Mouse (Mus musculus) adrenal gland, adult (tissue): ENCODE measurements at regions not wholly inside any gene's neighbourhood (a gene's known extent, or its start where the extent isn't known, plus 50 kb on each side); places are given as distances from the start of the nearest gene placed in this dataset.

Source experiments
- DNase-seq, 2 experiments: peaks; one replicate each; pipeline ENCODE4 v3.0.0; 2022 to 2023; ENCODE audit warnings: low spot score in 1 of 2; ENCODE audit not compliant: inconsistent age in 2 of 2

DNA sequence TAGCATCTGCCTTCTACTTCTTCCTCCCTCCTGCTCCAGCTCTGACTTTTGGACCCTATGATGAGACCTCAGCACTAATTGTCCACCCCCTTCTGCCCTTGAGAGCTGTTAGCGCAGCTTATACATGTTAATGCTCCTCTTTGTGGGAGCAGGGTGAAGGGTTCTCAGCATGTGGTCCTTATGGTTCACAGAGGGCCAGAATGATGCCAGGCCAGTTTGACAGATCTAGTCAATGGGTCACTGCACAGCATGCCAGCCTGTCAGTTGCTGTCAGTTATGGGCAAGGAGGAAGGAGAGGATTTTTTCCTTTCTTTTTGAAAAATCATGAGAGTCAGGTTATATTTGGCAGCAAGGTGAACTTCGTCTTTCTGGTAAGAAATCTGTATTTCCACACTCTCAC lies 68.4 kb downstream of the 4931417E11Rik start:
- no peak for DNase-seq

DNA sequence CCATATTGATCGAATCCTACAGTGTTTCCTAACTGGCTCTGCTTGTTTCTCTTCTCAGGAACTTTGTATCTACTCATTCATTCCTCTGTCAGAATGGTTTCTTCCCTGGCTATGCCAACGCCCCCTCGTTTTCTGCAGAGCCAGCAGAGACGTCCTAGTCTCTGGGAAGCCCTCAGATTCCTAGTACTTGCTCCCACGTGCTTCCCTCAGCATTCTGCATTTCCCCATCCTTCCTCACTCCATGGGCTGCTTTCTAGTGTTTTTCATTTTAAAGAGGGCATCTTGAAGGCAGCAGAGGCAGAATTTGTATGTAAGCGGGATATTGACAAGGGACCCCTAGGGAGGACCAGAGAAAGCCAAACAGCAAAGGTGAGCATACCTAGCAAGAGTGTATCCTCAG lies 80.2 kb downstream of the 4931417E11Rik start:
- no peak for DNase-seq

DNA sequence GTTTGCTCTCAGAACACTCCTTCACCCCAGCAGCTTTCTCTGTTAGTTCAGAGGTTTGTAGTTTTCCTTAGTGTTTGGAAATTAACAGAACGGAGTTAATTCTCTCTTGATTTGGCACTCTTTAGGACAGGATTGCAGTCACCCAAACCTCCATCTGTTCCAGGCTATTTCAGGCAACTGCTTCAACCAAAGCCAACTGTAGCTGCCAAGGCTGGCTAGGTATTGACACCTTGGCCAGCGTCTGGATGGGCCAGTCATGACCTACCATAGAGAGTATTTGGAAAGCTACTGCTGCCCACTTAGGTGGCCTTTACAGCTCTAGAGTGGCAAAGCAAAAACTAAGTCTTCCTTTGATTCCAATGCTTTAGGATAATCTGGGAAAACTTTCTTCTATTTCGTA lies 83.2 kb downstream of the 4931417E11Rik start:
- no peak for DNase-seq

DNA sequence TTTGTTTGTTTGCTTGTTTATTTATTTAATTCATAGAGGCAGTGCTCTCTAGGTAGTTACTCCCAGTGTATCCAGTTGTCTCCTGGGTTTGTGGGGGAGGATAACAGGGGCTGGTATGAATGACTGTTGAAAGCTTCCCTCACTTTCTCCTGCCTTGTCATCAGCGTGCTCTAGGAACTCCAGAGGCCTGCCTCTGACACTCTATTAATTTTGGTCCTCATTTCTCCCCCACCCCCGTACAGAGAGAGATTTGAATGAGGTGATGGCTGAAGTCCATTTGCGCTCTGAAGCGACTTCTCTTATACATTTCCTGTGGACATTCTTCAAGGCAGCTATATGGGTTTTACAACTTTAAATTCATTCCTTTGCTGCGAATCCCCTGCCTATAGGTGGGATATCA lies 89.6 kb downstream of the 4931417E11Rik start:
- no peak for DNase-seq

DNA sequence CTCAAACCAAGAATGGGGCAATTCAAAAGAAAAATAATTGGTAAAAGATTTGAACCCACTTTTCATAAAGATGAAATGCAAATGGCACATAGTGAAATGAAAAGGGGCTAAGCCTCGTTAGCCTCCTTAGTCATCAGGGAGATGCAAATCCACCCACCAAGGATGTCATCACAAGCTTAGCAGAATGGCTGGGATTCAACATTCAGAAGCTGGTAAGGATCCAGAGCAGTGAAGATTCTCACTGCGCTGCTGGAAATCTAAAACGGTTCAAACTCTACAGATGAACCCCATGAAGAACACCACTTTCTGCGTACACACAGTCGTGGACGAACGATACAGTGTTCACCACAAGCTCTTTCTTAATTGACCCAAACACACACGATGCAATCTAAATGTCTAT lies 91.6 kb downstream of the 4931417E11Rik start:
- no peak for DNase-seq

DNA sequence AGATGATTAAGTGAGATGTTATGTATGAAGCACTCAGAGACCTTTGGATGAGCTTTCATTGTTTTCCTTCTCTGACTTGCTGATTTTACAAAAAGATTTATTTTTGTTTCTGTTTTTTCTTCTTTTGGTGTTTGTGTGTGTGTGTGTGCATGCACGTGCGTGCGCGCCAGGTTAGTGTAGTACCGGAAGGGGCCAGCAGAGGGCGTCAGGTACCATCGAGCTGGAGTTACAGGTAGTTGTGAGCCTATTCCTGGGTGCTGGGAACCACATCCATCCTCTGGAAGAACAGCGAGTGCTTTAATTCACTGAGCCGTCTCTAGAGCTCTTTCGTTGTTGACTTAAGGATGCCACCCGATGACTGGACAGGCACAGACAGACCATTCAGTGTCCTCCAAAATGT lies 93.2 kb downstream of the 4931417E11Rik start:
- no peak for DNase-seq

DNA sequence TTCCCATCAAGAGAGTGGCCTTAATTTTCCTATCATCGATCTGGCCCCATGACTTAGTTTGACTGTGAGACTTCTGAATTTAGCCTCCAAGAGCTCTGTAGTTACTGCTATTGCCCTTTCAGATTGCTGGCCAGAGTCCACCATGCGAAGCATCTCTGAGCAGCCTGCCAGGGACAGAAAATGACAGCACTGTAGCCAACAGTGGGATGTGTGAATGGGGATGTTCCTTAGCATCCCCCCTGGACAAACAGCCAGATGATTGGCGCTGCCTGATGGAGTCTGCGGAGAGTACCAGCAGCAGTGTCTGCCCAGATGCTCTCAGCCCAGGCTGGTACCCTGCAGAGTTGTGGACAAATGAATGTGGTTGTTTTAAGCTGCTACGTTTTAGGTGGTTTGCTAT lies 96.6 kb downstream of the 4931417E11Rik start:
- DNase-seq: no peak

DNA sequence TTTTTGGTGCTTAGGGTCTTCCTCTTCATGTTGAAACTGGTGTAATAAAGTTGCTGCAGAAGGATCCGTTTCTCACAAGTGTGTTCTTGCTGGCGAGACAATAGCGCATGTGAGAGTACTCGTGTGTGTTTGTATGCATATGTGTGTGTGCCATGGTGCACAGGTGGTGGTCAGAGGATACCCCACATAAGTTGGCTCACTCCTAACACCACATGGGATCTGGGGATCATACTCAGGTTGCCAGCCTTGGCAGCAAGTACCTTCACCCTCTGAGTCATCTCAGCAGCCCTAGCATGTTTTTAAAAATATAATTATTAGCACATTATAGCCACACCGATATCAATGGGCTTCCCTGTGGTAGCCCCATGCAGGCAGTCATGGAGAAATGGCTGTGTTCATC lies 97.6 kb downstream of the 4931417E11Rik start:
- no peak for DNase-seq

DNA sequence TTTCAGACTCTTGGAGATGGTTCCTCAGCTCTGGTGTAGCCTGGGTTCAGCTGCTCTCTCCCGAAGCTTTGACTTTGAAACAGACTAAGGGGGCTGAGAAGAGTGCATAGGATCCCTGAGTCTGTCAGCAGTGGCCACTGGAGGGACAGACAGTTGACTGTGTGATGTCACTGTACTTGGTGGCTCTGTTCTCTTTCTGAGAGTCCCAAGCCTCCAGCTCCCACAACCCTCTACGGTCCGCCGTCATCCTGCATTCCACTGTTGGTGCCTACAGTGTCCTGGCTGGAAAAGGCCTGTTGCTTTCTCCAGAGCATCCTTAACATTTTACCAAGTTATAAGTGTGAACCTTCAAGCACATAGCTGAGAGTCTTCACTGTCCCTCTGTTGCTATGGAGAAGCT lies 98.6 kb downstream of the 4931417E11Rik start:
- no peak for DNase-seq

DNA sequence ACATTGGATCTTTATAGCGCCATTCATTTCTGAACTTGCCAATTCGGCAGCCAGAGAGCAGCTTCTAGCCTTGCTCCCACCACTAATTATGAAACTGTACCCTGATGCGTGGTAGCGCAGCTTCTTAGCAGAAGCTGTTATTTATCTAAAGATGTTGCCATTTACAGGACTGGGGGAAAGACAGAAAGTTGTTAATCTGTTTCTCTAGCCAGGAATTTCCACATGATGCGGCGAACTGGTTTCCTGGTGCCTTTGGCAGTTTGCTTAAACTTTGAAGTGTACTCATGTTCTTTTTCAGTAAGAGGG lies 100.7 kb downstream of the 4931417E11Rik start:
- no peak for DNase-seq

DNA sequence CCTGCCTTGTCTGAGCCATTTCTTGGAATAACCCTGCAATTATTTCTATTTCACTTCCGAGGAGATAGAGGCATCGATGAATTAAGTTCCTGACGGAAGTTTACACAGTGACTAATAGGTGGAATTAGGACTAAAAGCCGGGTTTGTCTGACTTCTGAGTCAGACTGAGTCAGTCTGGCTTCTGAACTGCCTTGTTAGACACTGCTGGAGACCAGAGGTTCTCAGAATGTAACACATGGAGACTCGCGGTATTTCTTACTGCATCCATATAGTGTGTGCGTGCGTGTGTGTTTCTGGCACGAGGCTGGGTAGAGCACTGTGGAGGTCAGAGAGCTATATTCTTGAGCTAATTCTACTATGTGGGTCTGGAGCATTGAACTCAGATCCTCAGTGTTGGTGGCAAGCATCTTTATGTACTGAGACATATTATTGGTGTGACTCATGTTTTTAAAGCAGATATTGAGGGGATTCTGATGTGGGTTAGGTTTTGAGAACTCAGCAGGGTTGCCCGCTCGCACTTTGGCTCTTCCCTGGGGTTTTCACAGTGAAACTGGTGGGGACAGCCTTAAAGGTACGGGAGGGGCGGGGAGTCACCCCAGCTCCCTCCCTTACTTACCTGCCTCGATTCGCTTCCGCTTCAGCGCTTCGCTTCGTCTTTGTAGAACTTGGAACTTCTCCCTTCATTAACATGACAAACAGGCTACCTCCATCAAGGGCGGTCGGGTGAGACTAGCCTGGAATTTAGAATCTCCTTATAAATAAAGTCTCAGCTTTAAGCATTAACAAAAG lies 101.2 kb downstream of the 4931417E11Rik start:
- no peak for DNase-seq

DNA sequence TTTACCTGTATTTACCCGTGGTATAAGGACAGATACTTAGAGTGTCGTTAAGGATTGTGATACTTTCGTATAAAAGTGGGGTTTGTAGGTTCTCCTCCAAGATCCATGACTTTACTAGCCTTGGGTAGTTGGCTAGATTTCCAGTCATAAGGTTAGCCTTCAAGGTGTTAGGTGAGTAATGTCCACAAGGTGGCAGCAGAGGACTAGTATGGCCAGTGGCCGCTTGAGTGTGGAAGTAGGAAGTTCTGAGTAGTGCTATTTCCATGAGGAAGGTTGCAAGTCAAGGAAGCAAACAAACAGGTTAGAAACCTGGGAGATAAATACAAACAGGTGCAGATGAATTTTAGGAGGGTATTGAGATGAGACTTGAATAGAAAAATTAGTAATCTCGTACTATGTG lies 101.9 kb downstream of the 4931417E11Rik start:
- DNase-seq: peak; percentile 58 to 91

DNA sequence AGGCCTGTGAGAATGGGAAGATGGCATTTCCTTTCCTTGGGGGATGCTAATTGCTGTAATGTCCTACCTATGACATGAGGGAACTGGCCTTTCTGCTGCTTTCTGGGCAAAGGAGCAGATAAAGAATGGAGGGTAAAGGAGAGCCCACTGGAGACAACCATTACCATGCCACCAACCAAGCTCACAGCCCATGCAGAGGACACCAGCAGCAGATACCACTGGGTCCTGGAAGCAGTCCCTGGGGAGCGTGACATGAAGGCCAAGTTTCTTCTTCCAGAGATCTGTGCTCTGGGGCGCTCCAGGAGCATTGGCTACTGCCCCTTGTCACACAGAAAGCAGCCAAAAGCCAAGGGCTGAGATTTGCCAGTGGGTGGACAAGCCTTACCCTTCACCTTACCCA lies 102.8 kb downstream of the 4931417E11Rik start:
- DNase-seq: no peak

DNA sequence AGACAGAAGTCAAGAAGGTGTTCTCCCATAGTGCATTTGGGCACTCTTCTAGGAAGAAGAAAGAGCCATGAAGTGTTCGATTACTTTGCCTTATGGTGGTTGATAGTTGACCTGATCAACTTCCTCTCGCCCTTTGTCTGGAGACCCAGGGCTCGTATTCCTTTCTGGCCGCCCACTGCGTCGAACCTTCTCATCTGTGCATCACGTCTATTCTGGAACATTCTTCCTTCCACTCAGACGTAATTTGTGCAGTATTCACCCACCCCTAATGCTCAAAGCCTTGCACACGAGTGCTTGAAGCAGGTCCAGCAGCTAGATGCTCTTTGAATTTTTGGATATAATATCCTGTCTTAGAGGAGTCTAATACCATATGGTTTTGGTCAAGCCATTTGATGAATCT lies 104.2 kb downstream of the 4931417E11Rik start:
- no peak for DNase-seq

DNA sequence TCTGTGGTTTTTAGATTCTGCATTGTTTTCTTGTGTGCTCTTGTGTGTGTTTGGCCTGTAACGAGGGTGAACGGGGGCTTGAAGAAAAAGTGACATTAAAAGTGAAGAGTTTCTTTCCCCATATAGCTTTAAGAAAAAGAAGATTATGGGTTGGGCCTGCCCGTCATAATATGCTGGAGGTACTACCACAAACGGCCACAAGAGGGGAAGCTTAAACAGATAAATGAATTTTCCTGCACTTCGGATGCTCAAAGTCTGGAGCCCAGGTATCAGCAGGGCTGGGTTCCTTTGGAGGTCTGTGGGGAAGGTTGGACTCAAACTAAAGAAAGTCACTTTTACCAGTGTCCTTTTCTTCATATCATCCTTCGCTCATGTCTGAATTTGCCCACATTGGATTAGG lies 86.8 kb downstream of the Suclg1 start:
- no peak for DNase-seq

DNA sequence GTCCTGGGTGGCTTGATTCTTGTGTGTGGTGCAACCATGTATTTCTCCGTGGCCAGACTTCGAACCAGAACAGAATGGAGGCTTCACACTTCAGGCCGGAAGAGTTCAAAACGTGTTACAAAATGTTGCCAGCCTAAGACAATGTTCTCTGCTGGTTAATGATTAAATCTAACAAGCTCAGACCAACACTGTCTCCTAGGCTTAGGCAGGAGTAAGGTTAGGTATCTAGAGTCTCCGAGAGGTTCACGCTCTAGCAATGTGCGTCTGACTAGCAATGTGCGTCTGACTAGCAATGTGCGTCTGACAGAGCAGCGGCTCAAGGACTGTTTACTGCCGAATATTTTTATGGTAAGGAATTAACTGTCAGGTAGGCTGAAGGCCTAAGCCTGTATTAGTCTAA lies 81.5 kb downstream of the Suclg1 start:
- no peak for DNase-seq
